In genomic region chr6:120291396-120292009, GRCm38 (mm10) we compare ENCODE assay signal across 18 mouse cellular contexts. TPM values are rescaled to one million over a fixed set of nuclear protein-coding genes. Genes with fewer than 3 reads are reported as not detected.
"Had no signal": no experiment of that assay in that cellular context is flagged by ENCODE, and none has a peak within 500 bp of the region (broad histone marks: within the 10 kb centered on the region; RNA-seq: fewer than 3 reads in every experiment).

No protein-coding gene starts in this region.

- ATAC-seq: lung, postnatal 0 days; midbrain, embryonic 15.5 days had no signal

- H3K4me3 ChIP-seq: limb, embryonic 13.5 days; liver, embryonic 15.5 days; midbrain, embryonic 15.5 days; neural tube, embryonic 13.5 days; stomach, embryonic 15.5 days had no signal

- H3K9me3 ChIP-seq: limb, embryonic 13.5 days; liver, embryonic 15.5 days; midbrain, embryonic 15.5 days; neural tube, embryonic 13.5 days; stomach, embryonic 15.5 days had no signal

- H3K9ac ChIP-seq: limb, embryonic 13.5 days; liver, embryonic 15.5 days; midbrain, embryonic 15.5 days; neural tube, embryonic 13.5 days; stomach, embryonic 15.5 days had no signal

- H3K27ac ChIP-seq: limb, embryonic 13.5 days; liver, embryonic 15.5 days; midbrain, embryonic 15.5 days; neural tube, embryonic 13.5 days; stomach, embryonic 15.5 days had no signal

- H3K4me2 ChIP-seq: limb, embryonic 13.5 days; liver, embryonic 15.5 days; midbrain, embryonic 15.5 days; neural tube, embryonic 13.5 days; stomach, embryonic 15.5 days had no signal

- DNase-seq: kidney, postnatal 25 days; layer of hippocampus, postnatal 36 days; lung, adult 2 months; lung, postnatal 36 days; retina, postnatal 1 day; thymus, adult 2 months; thymus, postnatal 25 days had no signal

- H3K36me3 ChIP-seq: limb, embryonic 13.5 days; liver, embryonic 15.5 days; midbrain, embryonic 15.5 days; neural tube, embryonic 13.5 days; stomach, embryonic 15.5 days had no signal

RNA-seq across cellular contexts. Expression of gene D330020A13Rik, which starts 2.7 kb away (rescaled TPM):
- total RNA-seq: layer of hippocampus, postnatal 36 days; left cerebral cortex, adult 8-10 months; liver, adult 2 months; megakaryocyte progenitor cell, adult 5-6 weeks had no signal
- polyA plus RNA-seq: liver, adult 2 months; liver, embryonic 15.5 days; lung, adult 2 months; lung, postnatal 0 days; midbrain, embryonic 15.5 days; spleen, adult 2 months; thymus, adult 2 months; urinary bladder, adult 2 months had no signal

RNA-seq across cellular contexts. Expression of gene B4galnt3, which starts 2.9 kb away (rescaled TPM):
- polyA plus RNA-seq: lung, postnatal 0 days had no signal
